Comparison of ENCODE assay signal across 10 mouse cellular contexts in the genomic region with DNA sequence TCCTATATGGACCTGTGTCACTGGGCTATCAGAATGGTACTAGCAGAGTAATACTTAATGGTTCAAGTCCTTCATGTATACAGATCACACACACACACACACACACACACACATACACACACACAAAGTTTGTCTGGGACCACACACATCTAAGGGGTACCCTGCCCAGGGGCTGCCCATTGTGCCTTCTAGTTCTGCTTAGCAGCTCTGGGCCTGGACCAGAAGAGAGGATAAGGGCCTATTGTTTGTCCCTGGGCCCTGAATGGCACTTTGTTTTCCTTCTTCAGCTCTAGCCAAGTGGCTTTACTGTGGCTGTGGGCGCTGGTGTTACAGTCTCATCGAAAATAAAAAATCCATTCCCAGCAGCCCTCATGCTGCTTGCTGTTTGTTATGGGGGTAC. TPM values are rescaled to one million over a fixed set of nuclear protein-coding genes. Genes with fewer than 3 reads are reported as not detected.
DNase-seq lines count a peak whose midpoint lies in the region; ATAC-seq lines count a peak whose summit lies in the region.
"Had no signal": no experiment of that assay in that cellular context is flagged by ENCODE, and none has a peak within 500 bp of the region (broad histone marks: within the 10 kb centered on the region; RNA-seq: fewer than 3 reads in every experiment).

No protein-coding gene starts in this region.

- peak overlapping the region; percentile 63 for H3K27ac ChIP-seq in heart, embryonic 13.5 days (replicated peaks)
- peak overlapping the region; percentile 65 for H3K27ac ChIP-seq in brown adipose tissue, adult 24 weeks (replicated peaks; ENCODE audit: low read depth, low read length)
- H3K27ac ChIP-seq in hindbrain, embryonic 15.5 days (replicated peaks), result peak overlapping the region; percentile 77
- no peak overlapping the region for H3K27ac ChIP-seq in midbrain, embryonic 11.5 days (ENCODE audit: low read depth, low read length)
- H3K27ac ChIP-seq: embryonic facial prominence, embryonic 15.5 days had no signal

- H3K36me3 ChIP-seq in heart, embryonic 13.5 days, result no peaks in the 10 kb centered on the region
- H3K36me3 ChIP-seq in hindbrain, embryonic 15.5 days, result no peaks in the 10 kb centered on the region
- no peaks in the 10 kb centered on the region for H3K36me3 ChIP-seq in midbrain, embryonic 11.5 days (ENCODE audit: control insufficient read depth, insufficient read depth, low read length)
- H3K36me3 ChIP-seq: embryonic facial prominence, embryonic 15.5 days had no signal

- no peaks in the 10 kb centered on the region for H3K9me3 ChIP-seq in heart, embryonic 13.5 days
- H3K9me3 ChIP-seq in hindbrain, embryonic 15.5 days, result no peaks in the 10 kb centered on the region
- H3K9me3 ChIP-seq in midbrain, embryonic 11.5 days (ENCODE audit: control insufficient read depth, low read length), result no peaks in the 10 kb centered on the region
- H3K9me3 ChIP-seq: embryonic facial prominence, embryonic 15.5 days had no signal

- H3K27me3 ChIP-seq in heart, embryonic 13.5 days (replicated peaks), result no peaks in the 10 kb centered on the region; the same call in 1 of the 2 replicates
- H3K27me3 ChIP-seq in hindbrain, embryonic 15.5 days, result no peaks in the 10 kb centered on the region
- H3K27me3 ChIP-seq in midbrain, embryonic 11.5 days (ENCODE audit: control insufficient read depth, insufficient read depth, low read length), result no peaks in the 10 kb centered on the region
- H3K27me3 ChIP-seq: CH12.LX; embryonic facial prominence, embryonic 15.5 days had no signal

- peak overlapping the region; percentile 37; the same call in 1 of the 2 replicates for H3K9ac ChIP-seq in heart, embryonic 13.5 days
- no peak overlapping the region for H3K9ac ChIP-seq in hindbrain, embryonic 15.5 days
- H3K9ac ChIP-seq in midbrain, embryonic 11.5 days (ENCODE audit: low read length), result no peak overlapping the region
- H3K9ac ChIP-seq: embryonic facial prominence, embryonic 15.5 days had no signal

- no peak for DNase-seq in heart, postnatal 4 days
- DNase-seq in midbrain, embryonic 11.5 days (ENCODE audit: low spot score, missing footprints), result peak; percentile 81
- DNase-seq in heart, adult 8-10 months (ENCODE audit: low spot score), result no peak
- DNase-seq in urinary bladder, postnatal 25 days (ENCODE audit: low spot score), result no peak

- no peak overlapping the region for H3K4me3 ChIP-seq in heart, embryonic 13.5 days
- no peak overlapping the region for H3K4me3 ChIP-seq in brown adipose tissue, adult 24 weeks (ENCODE audit: insufficient read depth, low read depth, low read length)
- H3K4me3 ChIP-seq in hindbrain, embryonic 15.5 days, result no peak overlapping the region
- H3K4me3 ChIP-seq in midbrain, embryonic 11.5 days (ENCODE audit: low read depth, low read length), result no peak overlapping the region
- H3K4me3 ChIP-seq: embryonic facial prominence, embryonic 15.5 days had no signal

- H3K4me1 ChIP-seq in heart, embryonic 13.5 days, result peaks cover 34% of the 10 kb centered on the region
- peaks cover 26% of the 10 kb centered on the region for H3K4me1 ChIP-seq in brown adipose tissue, adult 24 weeks (ENCODE audit: control insufficient read depth, insufficient read depth, insufficient read length, low read length)
- peaks cover 16% of the 10 kb centered on the region for H3K4me1 ChIP-seq in hindbrain, embryonic 15.5 days (replicated peaks)
- no peaks in the 10 kb centered on the region for H3K4me1 ChIP-seq in midbrain, embryonic 11.5 days (ENCODE audit: control insufficient read depth, insufficient read depth, low read length)

- H3K4me2 ChIP-seq in heart, embryonic 13.5 days, result peak overlapping the region; percentile 16; the same call in 1 of the 2 replicates
- H3K4me2 ChIP-seq in hindbrain, embryonic 15.5 days, result no peak overlapping the region
- H3K4me2 ChIP-seq in midbrain, embryonic 11.5 days, result no peak overlapping the region
- H3K4me2 ChIP-seq: embryonic facial prominence, embryonic 15.5 days had no signal

- 78% methylated on average over 2 of the region's 2 CpGs for WGBS in heart, embryonic 13.5 days
- WGBS in hindbrain, embryonic 15.5 days, result 45% methylated on average over 2 of the region's 2 CpGs
- 48% methylated on average over 2 of the region's 2 CpGs for WGBS in midbrain, embryonic 11.5 days

- ATAC-seq in heart, embryonic 13.5 days (ENCODE audit: extremely low read depth, insufficient number of reproducible peaks, low FRiP score, low TSS enrichment), result no peak
- peak; percentile 74; the same call in 1 of the 2 replicates for ATAC-seq in hindbrain, embryonic 15.5 days (ENCODE audit: low FRiP score, low read depth)
- ATAC-seq in midbrain, embryonic 11.5 days (ENCODE audit: low FRiP score), result no peak
- ATAC-seq in megakaryocyte-erythroid progenitor cell, adult 5-6 weeks (replicated peaks; ENCODE audit: low FRiP score, low TSS enrichment, poor library complexity, severe bottlenecking), result no peak

RNA-seq across cellular contexts. Expression of a gene that starts 49.3 kb away (rescaled TPM):
- 11.6 and 13.1 TPM in 2 replicates for polyA plus RNA-seq in heart, embryonic 13.5 days (2015; fragmentation: Nextera tagmentation; extraction: Ambion mirVana)
- total RNA-seq in heart, postnatal 4 days (2021), result 1 to 10 TPM; 6.9 to 8.8 TPM
- polyA plus RNA-seq in brown adipose tissue, adult 24 weeks (2012; ENCODE audit: insufficient read depth, insufficient read length, missing spikeins), result 328 and 343 TPM in 2 replicates
- polyA plus RNA-seq in hindbrain, embryonic 15.5 days (2015; fragmentation: Nextera tagmentation; extraction: Ambion mirVana), result 38.9 and 43.8 TPM in 2 replicates
- 13.8 and 14.0 TPM in 2 replicates for polyA plus RNA-seq in midbrain, embryonic 11.5 days (2014; fragmentation: Nextera tagmentation; extraction: Ambion mirVana)
- total RNA-seq in megakaryocyte-erythroid progenitor cell, adult 5-6 weeks (2014; fragmentation: Nextera tagmentation), result 4.8 and 11.0 TPM in 2 replicates
- total RNA-seq in megakaryocyte-erythroid progenitor cell, adult 5-6 weeks (2017), result 2.9 and 3.9 TPM in 2 replicates
- 10 to 100 TPM; 38.8 to 58.2 (median 43.9) TPM for total RNA-seq in heart, adult 8-10 months (2022)

RNA-seq across cellular contexts. Expression of a gene that starts 55.9 kb away (rescaled TPM):
- polyA plus RNA-seq in heart, embryonic 13.5 days (2015; fragmentation: Nextera tagmentation; extraction: Ambion mirVana), result 3.2 and 3.8 TPM in 2 replicates
- 10 to 100 TPM; 19.1 to 20.5 TPM for total RNA-seq in heart, postnatal 4 days (2021)
- polyA plus RNA-seq in brown adipose tissue, adult 24 weeks (2012; ENCODE audit: insufficient read depth, insufficient read length, missing spikeins), result 0.36 TPM in 1 of 2 replicates, not detected in the other
- polyA plus RNA-seq in hindbrain, embryonic 15.5 days (2015; fragmentation: Nextera tagmentation; extraction: Ambion mirVana), result 13.2 and 14.7 TPM in 2 replicates
- 7.5 and 7.6 TPM in 2 replicates for polyA plus RNA-seq in midbrain, embryonic 11.5 days (2014; fragmentation: Nextera tagmentation; extraction: Ambion mirVana)
- 0.92 and 2.6 TPM in 2 replicates for total RNA-seq in megakaryocyte-erythroid progenitor cell, adult 5-6 weeks (2014; fragmentation: Nextera tagmentation)
- total RNA-seq in megakaryocyte-erythroid progenitor cell, adult 5-6 weeks (2017), result 1.1 and 2.4 TPM in 2 replicates
- 1 to 10 TPM; 5.7 to 7.8 (median 7.1) TPM for total RNA-seq in heart, adult 8-10 months (2022)
